Mouse (Mus musculus) frontal cortex, postnatal 36 days (tissue): ENCODE results near the gene Gas2.

ENCODE experiments used
- DNase-seq, 2 experiments: peaks; one replicate each; pipeline ENCODE4 v3.0.0; 2022; ENCODE audit warnings: low spot score in 2 of 2

Gas2 gene

GRCm38 (mm10) chr7:51880121-51880520, 18.3 kb downstream of the Gas2 start:
- DNase-seq = no peak

- no peak for DNase-seq
Observed at GRCm38 (mm10) chr7:51885345-51885744, 23.5 kb downstream of the Gas2 start.

GRCm38 (mm10) chr7:51887678-51888567, 26.1 kb downstream of the Gas2 start:
- no peak for DNase-seq

GRCm38 (mm10) chr7:51889601-51890000, 27.8 kb downstream of the Gas2 start:
- no peak for DNase-seq

- DNase-seq = no peak
Observed at GRCm38 (mm10) chr7:51892224-51892965, 30.6 kb downstream of the Gas2 start.

GRCm38 (mm10) chr7:51893008-51893407, 31.2 kb downstream of the Gas2 start:
- no peak for DNase-seq

- no peak for DNase-seq
Observed at GRCm38 (mm10) chr7:51894133-51894801, 32.5 kb downstream of the Gas2 start.

- DNase-seq = no peak
Observed at GRCm38 (mm10) chr7:51894939-51895338, 33.1 kb downstream of the Gas2 start.

GRCm38 (mm10) chr7:51899066-51899465, 37.3 kb downstream of the Gas2 start:
- no peak for DNase-seq

- DNase-seq = no peak
Observed at GRCm38 (mm10) chr7:51913292-51914050, 51.7 kb downstream of the Gas2 start.

- no peak for DNase-seq
Observed at GRCm38 (mm10) chr7:51914132-51914531, 52.3 kb downstream of the Gas2 start.

- no peak for DNase-seq
Observed at GRCm38 (mm10) chr7:51928761-51929519, 67.1 kb downstream of the Gas2 start.

- DNase-seq = no peak
Observed at GRCm38 (mm10) chr7:51931217-51931616, 69.4 kb downstream of the Gas2 start.

GRCm38 (mm10) chr7:51937337-51937736, 75.5 kb downstream of the Gas2 start:
- DNase-seq = no peak

GRCm38 (mm10) chr7:51940461-51940860, 78.6 kb downstream of the Gas2 start:
- DNase-seq = no peak

GRCm38 (mm10) chr7:51955424-51956041, 93.7 kb downstream of the Gas2 start:
- no peak for DNase-seq

- DNase-seq = no peak
Observed at GRCm38 (mm10) chr7:51957766-51958165, 96.0 kb downstream of the Gas2 start.

- DNase-seq = no peak
Observed at GRCm38 (mm10) chr7:51960698-51961374, 99.0 kb downstream of the Gas2 start.

GRCm38 (mm10) chr7:51962219-51962952, 100.6 kb downstream of the Gas2 start:
- no peak for DNase-seq
